Mouse (Mus musculus): ENCODE measurements around the gene Qdpr. TPM values are rescaled to one million over a fixed set of nuclear protein-coding genes. Genes with fewer than 3 reads are reported as not detected.

Qdpr gene
- polyA plus RNA-seq, 1 experiment from 2014 or later = 297 TPM

DNA sequence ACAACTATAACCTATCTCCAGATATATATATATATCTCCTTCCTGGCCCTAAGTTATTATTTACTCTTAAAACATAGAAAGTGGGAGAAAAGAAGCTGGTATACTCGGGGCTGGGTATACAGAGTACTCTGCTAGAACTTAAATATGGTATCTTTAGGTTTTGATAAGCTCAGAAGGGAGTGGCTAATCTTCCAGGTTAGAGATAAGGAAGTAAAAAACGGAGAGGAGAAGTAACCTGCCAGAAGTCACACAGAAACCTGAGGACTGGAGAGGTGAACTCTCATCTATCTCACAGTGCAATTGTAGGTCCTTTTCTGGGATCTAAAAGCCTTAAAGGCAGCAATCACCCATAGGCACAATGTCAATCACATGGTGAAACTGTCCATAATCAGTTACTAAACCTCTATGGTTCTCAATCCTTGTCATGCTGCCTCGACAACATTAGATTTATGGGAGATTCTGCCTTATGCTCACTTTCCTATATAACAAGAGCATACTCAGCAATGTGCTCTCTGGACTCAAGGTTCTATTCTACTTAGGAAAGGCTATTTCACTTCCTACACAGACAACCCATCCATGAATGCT, 32.1 kb downstream of the Qdpr start:
- Histone ChIP-seq H3K9ac (ENCODE audit: low read depth, low read length) (no peak overlapping the region), H3K4me1 (replicated peaks; ENCODE audit: insufficient read depth, low read length) (no peaks in the 10 kb centered on the region), H3K4me3 (replicated peaks; ENCODE audit: low read depth, low read length) (no peak overlapping the region), H3K9me3 (replicated peaks; ENCODE audit: low read length) (no peaks in the 10 kb centered on the region), H3K27ac (no peak overlapping the region), H3K36me3 (ENCODE audit: insufficient read depth, low read length) (no peaks in the 10 kb centered on the region), H3K4me2 (ENCODE audit: low read length) (no peak overlapping the region), H3K27me3 (ENCODE audit: insufficient read depth, low read length) (no peaks in the 10 kb centered on the region)
- ATAC-seq (replicated peaks; ENCODE audit: low FRiP score, low read depth) (no peak), DNase-seq (ENCODE audit: low spot score) (no peak)
- no peak for TF ChIP-seq CTCF (IDR thresholded peaks at IDR 0.05; ENCODE audit: low read depth)
- WGBS = 71% methylated on average over 3 of the region's 3 CpGs

DNA sequence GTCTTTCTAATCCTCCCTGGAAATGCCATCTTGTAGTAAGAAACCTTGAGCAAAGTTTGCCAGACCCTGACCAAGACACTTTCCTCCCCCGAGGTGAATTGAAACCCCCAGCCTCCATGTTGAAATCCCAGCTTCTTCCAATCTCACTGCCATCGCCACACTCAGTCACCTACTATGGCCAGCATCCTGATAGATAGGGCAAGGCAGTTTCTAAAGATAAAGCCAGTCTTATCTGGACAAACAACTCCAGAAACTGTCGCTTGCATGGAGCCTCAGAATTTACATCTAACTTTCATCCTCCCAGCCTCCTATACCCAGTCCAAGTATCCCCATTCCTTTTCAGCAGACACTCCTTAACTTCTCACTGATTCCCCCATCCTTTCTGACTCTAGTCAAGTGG, 33.6 kb downstream of the Qdpr start:
- no peak for DNase-seq (ENCODE audit: low spot score)
- TF ChIP-seq CTCF (IDR thresholded peaks at IDR 0.05; ENCODE audit: low read depth) = no peak
- WGBS = 97% methylated on average over 3 of the region's 3 CpGs

DNA sequence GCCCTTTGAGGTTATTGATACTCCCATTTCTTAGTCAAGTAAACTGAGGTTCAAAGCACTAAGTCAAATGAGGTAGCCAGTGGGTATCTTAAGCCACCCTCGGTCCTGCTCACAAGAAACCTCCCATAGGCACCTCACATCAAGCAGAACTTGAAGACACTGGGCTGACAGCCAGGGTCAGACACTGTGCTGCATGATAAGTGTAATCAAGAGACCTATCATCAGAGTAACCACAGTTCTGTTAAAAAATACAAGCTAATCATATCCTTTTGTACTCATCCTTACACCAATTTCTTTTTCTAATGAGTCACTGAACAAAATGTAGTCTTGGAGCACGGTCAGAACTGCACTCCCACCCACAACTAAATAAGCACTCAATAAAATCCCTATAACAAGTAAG, 43.9 kb downstream of the Qdpr start:
- Histone ChIP-seq H3K4me1 (replicated peaks; ENCODE audit: insufficient read depth, low read length) (no peaks in the 10 kb centered on the region), H3K9ac (ENCODE audit: low read depth, low read length) (no peak overlapping the region), H3K4me3 (replicated peaks; ENCODE audit: low read depth, low read length) (no peak overlapping the region), H3K36me3 (ENCODE audit: insufficient read depth, low read length) (no peaks in the 10 kb centered on the region), H3K27ac (no peak overlapping the region), H3K27me3 (ENCODE audit: insufficient read depth, low read length) (no peaks in the 10 kb centered on the region), H3K9me3 (replicated peaks; ENCODE audit: low read length) (no peaks in the 10 kb centered on the region), H3K4me2 (ENCODE audit: low read length) (no peak overlapping the region)
- DNase-seq (ENCODE audit: low spot score) (no peak), ATAC-seq (replicated peaks; ENCODE audit: low FRiP score, low read depth) (no peak)
- no peak for TF ChIP-seq CTCF (IDR thresholded peaks at IDR 0.05; ENCODE audit: low read depth)
- WGBS = 80% methylated on average over 2 of the region's 2 CpGs

More for the DNA sequence above, 33.6 kb downstream of the Qdpr start:
- no peak overlapping the region for H3K9ac ChIP-seq (ENCODE audit: low read depth, low read length)
- no peaks in the 10 kb centered on the region for H3K36me3 ChIP-seq (ENCODE audit: insufficient read depth, low read length)
- H3K9me3 ChIP-seq (replicated peaks; ENCODE audit: low read length) = no peaks in the 10 kb centered on the region
- no peak overlapping the region for H3K4me3 ChIP-seq (replicated peaks; ENCODE audit: low read depth, low read length)
- H3K4me2 ChIP-seq (ENCODE audit: low read length) = no peak overlapping the region
- no peak overlapping the region for H3K27ac ChIP-seq
- ATAC-seq (replicated peaks; ENCODE audit: low FRiP score, low read depth) = no peak
- no peaks in the 10 kb centered on the region for H3K27me3 ChIP-seq (ENCODE audit: insufficient read depth, low read length)
- no peaks in the 10 kb centered on the region for H3K4me1 ChIP-seq (replicated peaks; ENCODE audit: insufficient read depth, low read length)

DNA sequence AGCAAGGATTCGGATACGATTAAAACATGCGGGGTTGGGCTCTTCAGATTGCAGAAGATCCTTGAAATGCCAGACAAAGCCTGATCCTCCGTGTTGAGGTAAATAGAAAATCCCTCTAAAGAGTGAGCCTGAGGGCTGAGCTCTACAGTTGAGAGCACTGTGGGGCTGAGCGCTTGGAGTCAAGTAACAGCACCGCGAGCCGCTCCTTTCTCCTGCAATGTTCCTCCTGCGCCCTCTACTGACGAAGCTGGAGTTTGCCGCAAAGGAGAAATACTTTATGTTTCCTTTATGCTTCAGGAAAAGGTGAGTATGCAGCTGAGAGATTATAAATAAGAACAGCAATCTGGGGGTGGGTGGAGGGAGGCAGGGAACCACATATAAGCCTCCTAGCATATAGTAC, 47.4 kb downstream of the Qdpr start:
- H3K9ac ChIP-seq (ENCODE audit: low read depth, low read length) = no peak overlapping the region
- H3K4me2 ChIP-seq (ENCODE audit: low read length) = no peak overlapping the region
- no peak overlapping the region for H3K27ac ChIP-seq
- ATAC-seq (replicated peaks; ENCODE audit: low FRiP score, low read depth) (0 out of 2 replicates have a peak, but pooled peaks have one; percentile 46), DNase-seq (ENCODE audit: low spot score) (peak; percentile 89)
- no peaks in the 10 kb centered on the region for H3K9me3 ChIP-seq (replicated peaks; ENCODE audit: low read length)
- WGBS = 15% methylated on average over 11 of the region's 11 CpGs
- no peaks in the 10 kb centered on the region for H3K36me3 ChIP-seq (ENCODE audit: insufficient read depth, low read length)
- H3K27me3 ChIP-seq (ENCODE audit: insufficient read depth, low read length) = no peaks in the 10 kb centered on the region
- H3K4me1 ChIP-seq (replicated peaks; ENCODE audit: insufficient read depth, low read length) = no peaks in the 10 kb centered on the region
- H3K4me3 ChIP-seq (replicated peaks; ENCODE audit: low read depth, low read length) = no peak overlapping the region
- peak; percentile 93 for TF ChIP-seq CTCF (IDR thresholded peaks at IDR 0.05; ENCODE audit: low read depth)

DNA sequence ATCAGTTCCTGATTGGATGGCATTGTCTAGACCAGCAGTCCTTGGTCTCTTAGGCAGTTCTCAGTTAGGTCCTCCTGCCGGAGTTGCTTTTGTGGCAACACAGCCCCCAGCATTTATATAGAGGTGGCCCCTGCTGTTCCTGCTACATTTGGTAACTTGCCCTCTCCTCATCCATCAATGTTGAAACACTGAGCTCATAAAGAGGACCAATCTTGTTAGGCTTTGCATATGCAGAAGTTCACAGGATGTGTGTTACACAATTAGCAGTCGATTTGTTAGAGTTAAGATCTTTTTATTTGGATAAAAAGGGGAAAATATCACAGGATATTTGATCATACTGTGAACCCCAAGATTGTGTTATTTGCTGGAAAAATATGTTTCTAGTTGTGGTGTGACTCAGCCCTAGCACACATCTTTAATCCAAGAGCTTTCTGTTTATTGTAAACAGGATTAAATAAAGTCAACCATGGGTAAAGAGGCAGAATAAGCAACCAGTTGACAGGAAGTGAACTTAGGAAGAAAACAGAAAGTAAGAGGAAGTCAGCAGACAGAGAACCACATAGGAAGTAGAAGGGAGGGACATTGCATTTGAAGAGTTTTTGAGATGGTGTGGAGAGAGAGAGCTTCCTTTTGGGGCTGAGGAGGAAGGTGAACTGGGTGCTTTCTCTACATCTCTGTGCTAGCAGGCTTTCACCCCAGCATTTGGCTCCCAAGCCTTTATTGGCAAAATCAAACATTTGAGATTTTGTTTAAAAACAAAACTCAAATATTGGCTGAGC, 65.8 kb downstream of the Qdpr start:
- H3K4me1 ChIP-seq (replicated peaks; ENCODE audit: insufficient read depth, low read length) = no peaks in the 10 kb centered on the region
- no peak for TF ChIP-seq CTCF (IDR thresholded peaks at IDR 0.05; ENCODE audit: low read depth)
- no peak overlapping the region for H3K4me2 ChIP-seq (ENCODE audit: low read length)
- H3K9me3 ChIP-seq (replicated peaks; ENCODE audit: low read length) = no peaks in the 10 kb centered on the region
- DNase-seq (ENCODE audit: low spot score) (no peak), ATAC-seq (replicated peaks; ENCODE audit: low FRiP score, low read depth) (no peak)
- no peaks in the 10 kb centered on the region for H3K36me3 ChIP-seq (ENCODE audit: insufficient read depth, low read length)
- no peak overlapping the region for H3K9ac ChIP-seq (ENCODE audit: low read depth, low read length)
- no peak overlapping the region for H3K27ac ChIP-seq
- no peak overlapping the region for H3K4me3 ChIP-seq (replicated peaks; ENCODE audit: low read depth, low read length)
- 84% methylated on average over 2 of the region's 2 CpGs for WGBS
- H3K27me3 ChIP-seq (ENCODE audit: insufficient read depth, low read length) = no peaks in the 10 kb centered on the region

Other genes with a start within 250 kb of the Qdpr start
- not detected in 2 replicates for gene Clrn2, start 3.5 kb upstream of the Qdpr start, polyA plus RNA-seq (2015; fragmentation: Nextera tagmentation; extraction: Ambion mirVana)
- gene Lap3, start 43.1 kb upstream of the Qdpr start, polyA plus RNA-seq (2015; fragmentation: Nextera tagmentation; extraction: Ambion mirVana) = 99.7 and 114 TPM in 2 replicates
- 333 and 339 TPM in 2 replicates for gene Med28, start 70.0 kb upstream of the Qdpr start, polyA plus RNA-seq (2015; fragmentation: Nextera tagmentation; extraction: Ambion mirVana)
- 2.4 and 2.6 TPM in 2 replicates for gene Fam184b, start 189.4 kb upstream of the Qdpr start, polyA plus RNA-seq (2015; fragmentation: Nextera tagmentation; extraction: Ambion mirVana)
- 21.8 and 24.7 TPM in 2 replicates for gene Ncapg, start 219.7 kb upstream of the Qdpr start, polyA plus RNA-seq (2015; fragmentation: Nextera tagmentation; extraction: Ambion mirVana)